Mouse (Mus musculus) MEL (cell line): Measurements from ENCODE around the gene Stx19. TPM values are rescaled to one million over a fixed set of nuclear protein-coding genes. Genes with fewer than 3 reads are reported as not detected.

Source experiments
- DNase-seq: peaks from one replicate; pipeline ENCODE4 v3.0.0; 2011; ENCODE audit warnings: low read depth, low spot score
- H3K27ac ChIP-seq: 2 replicates; pipeline ENCODE4 v1.5.1; 2012; ENCODE audit warnings: low read depth, mild to moderate bottlenecking, control low read depth, low read length, moderate library complexity; ENCODE audit not compliant: control insufficient read depth
- H3K27me3 ChIP-seq, 2 experiments: fragments of 150-350 bp in 1 of 2; sonication (generic) in 1 of 2; 2 replicates each; pipeline ENCODE4 v1.6.1; 2012; ENCODE audit warnings: low read length in 2 of 2, mild to moderate bottlenecking in 2 of 2, improper control_type of control experiment in 1 of 2, moderate library complexity in 1 of 2; ENCODE audit not compliant: insufficient read depth in 2 of 2, control insufficient read depth in 1 of 2
- H3K36me3 ChIP-seq, 2 experiments: 2 replicates each; pipeline ENCODE4 v1.6.1; 2012 to 2014; ENCODE audit warnings: low read length in 2 of 2, improper control_type of control experiment in 1 of 2, inconsistent platforms in 1 of 2, mild to moderate bottlenecking in 1 of 2; ENCODE audit not compliant: insufficient read depth in 2 of 2, control insufficient read depth in 1 of 2
- H3K4me1 ChIP-seq, 2 experiments: fragments of 150-350 bp in 1 of 2; sonication (generic) in 1 of 2; 2 replicates each; pipeline ENCODE4 v1.6.1; 2012; ENCODE audit warnings: low read length in 2 of 2, improper control_type of control experiment in 1 of 2, mild to moderate bottlenecking in 1 of 2; ENCODE audit not compliant: insufficient read depth in 2 of 2, control insufficient read depth in 1 of 2
- H3K4me3 ChIP-seq, 2 experiments: fragments of 150-350 bp in 1 of 2; sonication (generic) in 1 of 2; 2 replicates each; pipeline ENCODE4 v1.5.1; 2012; ENCODE audit warnings: low read depth in 2 of 2, low read length in 2 of 2, mild to moderate bottlenecking in 2 of 2, moderate library complexity in 2 of 2, control low read depth in 1 of 2, improper control_type of control experiment in 1 of 2; ENCODE audit not compliant: control insufficient read depth in 1 of 2, insufficient read depth in 1 of 2
- H3K79me2 ChIP-seq: 2 replicates; pipeline ENCODE4 v1.6.1; 2012; ENCODE audit warnings: mild to moderate bottlenecking, low read length, moderate library complexity; ENCODE audit not compliant: control insufficient read depth, poor library complexity, insufficient read depth
- H3K9ac ChIP-seq: 2 replicates; pipeline ENCODE4 v1.6.1; 2012; ENCODE audit warnings: low read depth, mild to moderate bottlenecking, control low read depth, low read length, moderate library complexity; ENCODE audit not compliant: control insufficient read depth, poor library complexity, severe bottlenecking
- H3K9me3 ChIP-seq: fragments of 150-350 bp; sonication (generic); replicated peaks from 2 replicates; pipeline ENCODE4 v1.6.1; 2012; ENCODE audit warnings: mild to moderate bottlenecking, low read length, improper control_type of control experiment, moderate library complexity; ENCODE audit not compliant: insufficient read depth
- CHD1 ChIP-seq: IDR thresholded peaks from 2 replicates; pipeline ENCODE4 v1.6.1; 2012; ENCODE audit warnings: low read depth, mild to moderate bottlenecking, inconsistent platforms, low read length, improper control_type of control experiment
- CHD2 ChIP-seq: IDR thresholded peaks from 2 replicates; pipeline ENCODE4 v1.6.1; 2011; ENCODE audit warnings: low read length, improper control_type of control experiment
- CTCF ChIP-seq, 3 experiments: IDR thresholded peaks in 2 of 3; conservative IDR thresholded peaks in 1 of 3; 2 replicates each; pipeline ENCODE4 v1.5.1; 2011 to 2012; ENCODE audit warnings: low read length in 3 of 3, low read depth in 2 of 3, mild to moderate bottlenecking in 2 of 3, improper control_type of control experiment in 1 of 3, inconsistent platforms in 1 of 3, mixed read lengths in 1 of 3, moderate library complexity in 1 of 3; ENCODE audit not compliant: control insufficient read depth in 1 of 3, insufficient read depth in 1 of 3, poor library complexity in 1 of 3, severe bottlenecking in 1 of 3
- ELF1 ChIP-seq: IDR thresholded peaks from 2 replicates; pipeline ENCODE4 v1.6.1; 2014; ENCODE audit warnings: low read depth, mild to moderate bottlenecking, inconsistent platforms, low read length, improper control_type of control experiment, moderate library complexity
- EP300 ChIP-seq, 2 experiments: IDR thresholded peaks; 2 replicates each; pipeline ENCODE4 v1.6.1; 2011; ENCODE audit warnings: improper control_type of control experiment in 2 of 2, low read length in 2 of 2, low read depth in 1 of 2, mild to moderate bottlenecking in 1 of 2
- GABPA ChIP-seq: IDR thresholded peaks from 2 replicates; pipeline ENCODE4 v1.6.1; 2012; ENCODE audit warnings: low read depth, mild to moderate bottlenecking, inconsistent platforms, low read length, improper control_type of control experiment, moderate library complexity
- GATA1 ChIP-seq: IDR thresholded peaks from 2 replicates; pipeline ENCODE4 v1.6.1; 2011; ENCODE audit warnings: low read depth, low read length, improper control_type of control experiment
- HCFC1 ChIP-seq: IDR thresholded peaks from 2 replicates; pipeline ENCODE4 v1.6.1; 2012; ENCODE audit warnings: low read depth, mild to moderate bottlenecking, inconsistent platforms, low read length, improper control_type of control experiment, moderate library complexity
- JUND ChIP-seq: IDR thresholded peaks from 2 replicates; pipeline ENCODE4 v1.6.1; 2011; ENCODE audit warnings: low read depth, mild to moderate bottlenecking, improper control_type of control experiment, low read length
- KAT2A ChIP-seq: conservative IDR thresholded peaks from 2 replicates; pipeline ENCODE4 v1.6.1; 2012; ENCODE audit warnings: low read depth, low read length, improper control_type of control experiment, inconsistent platforms
- MAX ChIP-seq: IDR thresholded peaks from 2 replicates; pipeline ENCODE4 v1.6.1; 2011; ENCODE audit warnings: low read length, improper control_type of control experiment
- MAZ ChIP-seq: IDR thresholded peaks from 2 replicates; pipeline ENCODE4 v1.6.1; 2012; ENCODE audit warnings: low read depth, mild to moderate bottlenecking, inconsistent platforms, low read length, improper control_type of control experiment
- MEF2A ChIP-seq: IDR thresholded peaks from 2 replicates; pipeline ENCODE4 v1.6.1; 2014; ENCODE audit warnings: low read depth, mild to moderate bottlenecking, inconsistent platforms, low read length, improper control_type of control experiment; ENCODE audit not compliant: poor library complexity, insufficient replicate concordance, severe bottlenecking; ENCODE audit errors: extremely low read depth
- MXI1 ChIP-seq: IDR thresholded peaks from 2 replicates; pipeline ENCODE4 v1.6.1; 2011; ENCODE audit warnings: mild to moderate bottlenecking, low read depth, low read length, improper control_type of control experiment
- MYB ChIP-seq: IDR thresholded peaks from 2 replicates; pipeline ENCODE4 v1.6.1; 2011; ENCODE audit warnings: mild to moderate bottlenecking, low read depth, low read length, improper control_type of control experiment
- MYC ChIP-seq: IDR thresholded peaks from 2 replicates; pipeline ENCODE4 v1.6.1; 2011; ENCODE audit warnings: low read depth, mild to moderate bottlenecking, low read length, improper control_type of control experiment, moderate library complexity
- NELFE ChIP-seq: IDR thresholded peaks from 2 replicates; pipeline ENCODE4 v1.6.1; 2011; ENCODE audit warnings: low read depth, low read length, improper control_type of control experiment
- POLR2A ChIP-seq, 2 experiments: IDR thresholded peaks; 2 replicates each; pipeline ENCODE4 v1.6.1; 2011 to 2012; ENCODE audit warnings: low read length in 2 of 2, mild to moderate bottlenecking in 2 of 2, control low read depth in 1 of 2, improper control_type of control experiment in 1 of 2, low read depth in 1 of 2, moderate library complexity in 1 of 2; ENCODE audit not compliant: control insufficient read depth in 1 of 2, insufficient read depth in 1 of 2, poor library complexity in 1 of 2
- POLR2AphosphoS2 ChIP-seq: IDR thresholded peaks from 2 replicates; pipeline ENCODE4 v1.6.1; 2011; ENCODE audit warnings: low read length, improper control_type of control experiment
- RCOR1 ChIP-seq: IDR thresholded peaks from 2 replicates; pipeline ENCODE4 v1.6.1; 2012; ENCODE audit warnings: low read depth, mild to moderate bottlenecking, inconsistent platforms, low read length, improper control_type of control experiment
- SIN3A ChIP-seq: IDR thresholded peaks from 2 replicates; pipeline ENCODE4 v1.6.1; 2012; ENCODE audit warnings: low read length, improper control_type of control experiment, inconsistent platforms
- TCF12 ChIP-seq: IDR thresholded peaks from 2 replicates; pipeline ENCODE4 v1.6.1; 2014; ENCODE audit warnings: low read depth, mild to moderate bottlenecking, inconsistent platforms, low read length, improper control_type of control experiment, moderate library complexity
- UBTF ChIP-seq: IDR thresholded peaks from 2 replicates; pipeline ENCODE4 v1.6.1; 2012; ENCODE audit warnings: low read depth, mild to moderate bottlenecking, inconsistent platforms, low read length, improper control_type of control experiment, moderate library complexity, borderline replicate concordance; ENCODE audit not compliant: insufficient read depth
- USF1 ChIP-seq: IDR thresholded peaks from 2 replicates; pipeline ENCODE4 v1.6.1; 2014; ENCODE audit warnings: low read depth, mild to moderate bottlenecking, inconsistent platforms, low read length, improper control_type of control experiment, moderate library complexity
- USF2 ChIP-seq, 2 experiments: IDR thresholded peaks; 2 replicates each; pipeline ENCODE4 v1.6.1; 2011 to 2012; ENCODE audit warnings: improper control_type of control experiment in 2 of 2, low read length in 2 of 2, borderline replicate concordance in 1 of 2, inconsistent platforms in 1 of 2, low read depth in 1 of 2, mild to moderate bottlenecking in 1 of 2; ENCODE audit not compliant: insufficient read depth in 1 of 2
- ZKSCAN1 ChIP-seq: IDR thresholded peaks from 2 replicates; pipeline ENCODE4 v1.6.1; 2012; ENCODE audit warnings: low read depth, mild to moderate bottlenecking, inconsistent platforms, low read length, improper control_type of control experiment, moderate library complexity
- ZMIZ1 ChIP-seq: IDR thresholded peaks from 2 replicates; pipeline ENCODE4 v1.6.1; 2012; ENCODE audit warnings: low read depth, mild to moderate bottlenecking, inconsistent platforms, low read length, improper control_type of control experiment, moderate library complexity
- polyA plus RNA-seq, 2 experiments: library from polyadenylated mRNA; stranded (reverse) in 1 of 2; unstranded in 1 of 2; fragments of >175 nt in 1 of 2; fragments of >200 nt in 1 of 2; gene quantifications; 2 replicates each; pipeline versions ENCODE4 v1.2.1 to v1.2.4; 2012; ENCODE audit warnings: low replicate concordance in 2 of 2, low read depth in 1 of 2; ENCODE audit not compliant: insufficient read length in 2 of 2, insufficient read depth in 1 of 2, missing spikeins in 1 of 2
- total RNA-seq: library from RNA; depleted of rRNA; stranded (reverse); fragments of 300-350 nt; gene quantifications from 2 replicates; pipeline ENCODE4 v1.2.3, GENCODE M21; 2012

Stx19 gene
- total and polyA plus RNA-seq, 3 experiments = 0.13 TPM; not detected in 2

DNA sequence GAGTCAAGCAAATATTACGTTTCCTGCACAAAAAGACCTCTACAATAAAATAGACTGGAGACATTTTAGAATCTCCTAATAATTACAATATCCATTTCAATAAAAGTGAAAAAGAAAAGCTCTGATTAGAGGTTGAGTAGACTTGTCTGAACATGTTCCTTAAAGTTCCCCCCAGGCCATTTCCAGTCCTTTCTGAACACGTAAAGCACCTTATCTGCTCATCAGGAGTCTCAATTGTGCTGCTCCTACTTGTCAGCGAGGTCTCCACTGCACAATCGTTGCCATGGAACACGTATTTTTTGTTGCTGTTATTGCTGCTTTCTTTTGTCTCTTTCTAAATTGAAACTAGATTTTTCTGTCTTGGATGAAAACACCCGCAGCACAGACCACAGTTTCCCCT, 47.0 kb downstream of the Stx19 start:
- H3K9ac ChIP-seq = no peak overlapping the region
- no peak overlapping the region for H3K4me3 ChIP-seq
- no peak overlapping the region for H3K27ac ChIP-seq
- no peaks in the 10 kb centered on the region for H3K27me3 ChIP-seq
- peaks cover 3 to 6% of the 10 kb centered on the region in 2 experiments; a peak in 2 of 4 replicates for H3K4me1 ChIP-seq
- no peaks in the 10 kb centered on the region for H3K9me3 ChIP-seq
- H3K79me2 ChIP-seq = no peaks in the 10 kb centered on the region
- TF ChIP-seq NELFE (no peak), MXI1 (no peak), MAX (no peak), SIN3A (no peak), USF2 (IDR thresholded peaks at IDR 0.05; ENCODE audit: borderline replicate concordance in 1 of 2, insufficient read depth in 1 of 2, low read depth in 1 of 2, low read length in 2 of 2) (no peak), POLR2AphosphoS2 (no peak), TCF12 (no peak), GABPA (no peak), CTCF (IDR thresholded peaks at IDR 0.05 in 2 of 3, conservative IDR thresholded peaks at IDR 0.05 in 1 of 3; ENCODE audit: control insufficient read depth in 1 of 3, insufficient read depth in 1 of 3, low read depth in 2 of 3, low read length in 3 of 3, poor library complexity in 1 of 3, severe bottlenecking in 1 of 3) (no peak), GATA1 (no peak), MAZ (no peak), USF1 (no peak), KAT2A (no peak), HCFC1 (no peak), ZMIZ1 (no peak), CHD1 (no peak), MYC (no peak)
- DNase-seq = no peak
- peaks cover 0 to 6% of the 10 kb centered on the region in 2 experiments; a peak in 2 of 4 replicates for H3K36me3 ChIP-seq

DNA sequence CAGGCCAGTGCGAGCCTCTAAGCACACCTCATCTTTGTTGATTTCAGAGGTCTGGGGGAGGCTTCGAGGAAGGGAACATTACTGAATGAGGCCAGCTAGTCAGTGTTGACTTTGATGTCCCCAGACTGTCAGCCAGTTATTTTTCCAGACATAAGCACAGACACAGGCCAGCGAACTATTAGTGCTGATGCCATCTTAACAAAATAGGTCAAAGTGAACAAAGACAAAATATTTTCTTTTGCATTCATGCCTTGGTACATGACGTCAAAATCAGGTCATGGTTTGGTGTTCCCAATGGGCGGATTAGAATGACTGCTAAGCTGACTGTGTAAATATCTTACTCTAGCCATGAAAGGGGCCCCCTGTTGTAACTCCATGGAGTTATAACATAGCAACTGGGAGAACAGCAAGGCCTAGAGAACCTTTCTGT, 58.2 kb downstream of the Stx19 start:
- no peaks in the 10 kb centered on the region for H3K79me2 ChIP-seq
- no peak overlapping the region for H3K4me3 ChIP-seq
- DNase-seq = no peak
- TF ChIP-seq ZKSCAN1 (no peak), ZMIZ1 (no peak), UBTF (no peak), MAX (no peak), ELF1 (no peak), EP300 (IDR thresholded peaks at IDR 0.05; ENCODE audit: low read depth in 1 of 2, low read length in 2 of 2) (no peak), MXI1 (no peak), MEF2A (no peak), MAZ (no peak), TCF12 (no peak), RCOR1 (no peak), MYB (no peak), JUND (no peak), CHD2 (no peak), KAT2A (no peak), POLR2A (IDR thresholded peaks at IDR 0.05; ENCODE audit: control insufficient read depth in 1 of 2, insufficient read depth in 1 of 2, low read depth in 1 of 2, low read length in 2 of 2, poor library complexity in 1 of 2) (no peak)
- H3K9me3 ChIP-seq = no peaks in the 10 kb centered on the region
- H3K9ac ChIP-seq = no peak overlapping the region
- H3K36me3 ChIP-seq = no peaks in the 10 kb centered on the region
- H3K4me1 ChIP-seq = no peaks in the 10 kb centered on the region
- H3K27me3 ChIP-seq = no peaks in the 10 kb centered on the region
- H3K27ac ChIP-seq = no peak overlapping the region
